Mouse (Mus musculus) layer of hippocampus, adult 8-10 months (tissue): ENCODE measurements at regions not wholly inside any gene's neighbourhood (a gene's known extent, or its start where the extent isn't known, plus 50 kb on each side); places are given as distances from the start of the nearest gene placed in this dataset.

Experiments
- DNase-seq, 2 experiments: peaks; one replicate each; pipeline ENCODE4 v3.0.0; 2022; ENCODE audit warnings: low spot score in 2 of 2

DNA sequence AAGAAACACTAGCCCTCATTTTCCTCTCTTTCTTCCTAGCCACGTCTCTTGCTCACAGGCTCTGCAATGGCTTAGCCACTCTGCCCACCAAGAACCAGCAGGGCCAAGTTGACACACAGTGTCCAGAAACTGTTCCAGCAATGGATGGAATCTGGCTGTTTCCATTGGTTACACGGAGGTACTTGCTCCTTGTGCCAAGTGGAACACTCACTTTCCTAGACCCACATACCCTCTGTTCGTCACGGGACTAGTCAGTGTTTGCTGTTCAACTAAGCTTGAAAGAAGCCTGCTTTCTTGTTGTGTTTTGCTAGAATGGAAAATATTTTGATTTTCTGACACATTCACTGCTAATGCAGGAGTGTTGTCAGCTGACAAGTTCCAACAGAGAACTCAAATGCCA lies 575.7 kb upstream of the Gulo start:
- DNase-seq: no peak

DNA sequence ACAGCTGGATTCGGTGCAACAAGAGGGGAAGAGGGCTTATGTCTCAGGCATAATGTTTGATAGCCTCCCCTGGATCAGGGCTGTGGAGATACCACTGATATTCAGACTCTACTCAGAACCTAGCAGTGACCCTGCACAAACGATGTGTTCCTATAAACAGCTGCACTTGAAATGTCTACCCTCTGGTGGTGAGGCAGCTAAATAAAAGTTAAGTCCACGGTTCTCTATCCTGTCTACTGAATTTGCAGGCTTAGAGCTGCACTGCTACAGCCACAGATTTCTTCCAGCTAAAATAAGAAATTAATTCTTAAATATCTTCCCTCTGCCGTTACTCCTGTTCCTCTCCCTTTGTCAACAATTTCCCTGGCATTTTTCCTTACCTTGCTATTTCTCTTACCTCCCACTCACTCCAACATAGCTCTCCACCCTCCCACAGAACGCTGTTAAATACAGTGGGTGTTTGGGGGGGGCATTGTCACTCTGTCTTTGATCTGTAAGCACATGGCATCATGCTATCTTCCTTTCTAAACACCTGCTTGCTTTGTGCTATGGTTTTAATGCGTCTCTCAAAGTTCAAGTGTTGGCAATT lies 571.0 kb upstream of the Gulo start:
- DNase-seq: no peak

DNA sequence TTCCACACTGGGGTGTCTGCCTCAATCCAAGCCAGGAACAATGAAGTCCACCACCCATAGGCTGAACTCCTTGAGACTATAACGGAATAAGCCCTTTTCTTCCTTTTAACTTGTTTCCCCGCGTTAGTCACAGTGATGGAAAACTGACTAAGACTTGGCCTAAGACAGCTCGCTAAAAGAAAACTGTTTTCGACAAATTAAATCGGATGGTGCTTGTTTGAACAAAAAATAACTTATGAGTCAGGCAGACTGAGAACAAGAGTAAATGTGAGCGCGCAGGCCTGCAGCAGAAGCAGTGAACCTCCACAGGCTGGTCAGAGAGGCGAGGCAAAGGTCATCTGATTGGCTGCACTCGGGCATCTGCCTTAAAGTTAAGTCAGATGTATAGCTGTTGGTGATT lies 557.6 kb upstream of the Gulo start:
- DNase-seq: no peak

DNA sequence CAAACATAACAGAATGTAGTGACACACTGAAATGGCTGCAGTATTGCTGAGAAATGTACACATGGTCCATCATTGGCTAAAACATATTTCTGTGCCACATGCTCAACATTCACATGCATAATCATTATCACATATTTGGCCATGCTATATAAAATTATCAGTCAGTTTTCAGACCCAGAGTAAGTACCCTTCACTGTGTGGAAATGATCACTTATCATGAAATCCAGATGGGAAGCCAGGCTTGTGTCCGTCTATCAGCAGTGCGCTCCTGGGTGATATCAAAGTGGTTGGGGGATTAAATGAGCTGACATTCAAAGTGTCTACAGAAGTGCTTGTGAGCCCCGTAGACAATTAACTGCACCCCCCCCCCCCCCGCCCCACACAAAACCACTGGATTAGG lies 553.7 kb upstream of the Gulo start:
- no peak for DNase-seq

DNA sequence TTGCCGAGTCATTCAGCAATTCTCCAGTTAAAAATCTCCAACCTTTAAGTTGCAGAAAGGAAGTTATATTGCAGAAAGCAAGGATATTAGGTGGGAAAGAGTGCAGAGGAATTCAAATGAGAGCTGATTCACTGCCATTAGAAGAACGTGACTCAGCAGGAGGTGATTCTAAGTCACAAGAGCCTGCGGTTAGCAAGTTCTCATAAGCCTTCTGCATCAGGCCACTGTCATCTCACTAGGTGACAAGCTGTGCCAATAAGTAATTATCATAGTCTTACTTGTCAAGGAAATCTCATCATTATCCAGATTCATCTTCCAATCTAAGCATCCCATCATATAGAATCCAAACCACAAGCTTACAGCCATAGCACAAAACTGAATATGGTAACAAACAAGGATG lies 552.7 kb upstream of the Gulo start:
- DNase-seq: no peak

DNA sequence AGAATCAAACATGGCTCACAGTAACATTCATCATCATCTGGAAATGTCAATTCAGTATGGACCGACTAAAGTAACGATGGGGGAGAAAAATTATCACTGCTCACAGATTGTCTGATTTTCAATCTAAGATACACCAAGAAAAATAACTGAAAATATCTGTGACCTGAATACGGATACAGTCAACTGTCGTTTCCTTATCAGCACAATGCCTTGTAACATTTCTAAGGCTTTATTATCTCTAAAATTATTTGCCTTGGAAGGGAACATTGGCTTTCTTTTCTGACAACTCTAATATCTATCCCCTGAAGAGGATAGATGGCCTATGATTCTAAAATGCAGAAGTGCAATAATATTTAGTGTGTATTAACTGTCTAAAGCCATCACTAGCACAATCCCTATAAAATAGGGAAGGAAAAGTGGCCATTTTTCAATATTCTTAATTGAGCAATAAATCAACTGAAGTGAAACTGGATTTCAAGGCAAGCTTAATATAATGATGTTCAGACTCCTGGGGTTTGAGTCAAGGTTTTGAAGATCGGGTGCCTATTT lies 552.1 kb upstream of the Gulo start:
- no peak for DNase-seq

DNA sequence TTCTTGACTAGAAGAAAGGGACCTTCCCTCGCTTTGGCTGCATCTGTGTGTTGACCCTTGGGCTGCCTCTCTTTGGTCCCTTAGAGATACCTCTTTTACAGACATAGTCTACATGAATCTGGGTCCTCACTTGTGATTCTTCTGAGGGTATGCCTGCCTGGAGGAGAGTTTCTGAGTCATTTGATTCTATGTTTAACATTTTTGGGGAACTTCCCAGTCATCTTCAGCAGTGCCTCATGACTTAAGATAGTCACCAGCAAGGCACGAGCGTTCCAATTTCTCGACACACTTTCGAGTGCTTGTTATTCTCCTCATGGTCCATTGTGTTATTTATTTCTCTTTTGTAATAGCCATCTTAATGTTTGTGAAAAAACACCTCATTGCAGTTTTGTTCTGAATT lies 549.4 kb upstream of the Gulo start:
- DNase-seq: no peak

DNA sequence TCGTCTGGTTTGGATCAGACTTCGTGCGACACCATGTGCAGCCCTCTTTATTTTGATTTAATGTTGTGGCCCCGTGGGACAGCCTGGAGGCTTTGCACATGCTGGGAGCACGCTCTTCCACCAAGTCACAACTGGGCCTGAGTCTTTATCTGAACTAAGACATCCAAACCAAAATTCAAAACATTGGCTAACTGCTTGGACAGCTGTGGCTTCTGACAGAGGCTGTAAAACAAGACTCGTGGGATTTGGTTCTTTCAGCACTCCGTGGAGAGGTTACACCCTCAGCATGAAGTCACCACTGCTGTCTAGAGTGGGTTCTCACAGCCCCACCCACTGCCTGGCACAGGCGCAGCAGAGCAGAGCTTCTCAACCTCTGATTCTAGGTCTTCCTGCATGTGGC lies 548.6 kb upstream of the Gulo start:
- no peak for DNase-seq

DNA sequence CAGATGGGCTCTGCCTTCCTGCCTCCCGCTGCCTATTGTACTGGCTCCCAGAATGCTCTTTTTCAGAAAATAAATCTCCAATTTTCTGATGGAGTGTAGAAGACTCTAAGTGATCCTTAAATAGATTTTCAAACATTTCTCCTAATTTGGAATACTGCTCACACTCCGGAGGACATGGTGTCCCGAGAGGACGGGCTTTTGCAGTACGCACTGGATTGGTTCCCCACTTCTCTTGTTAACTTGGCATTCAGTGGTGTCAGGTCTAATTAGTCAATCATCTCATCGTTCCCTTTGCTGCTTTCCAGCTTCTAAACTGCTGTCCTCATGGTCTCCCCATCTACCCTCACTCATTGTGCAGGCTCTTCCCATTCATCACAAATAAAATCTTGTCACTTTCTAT lies 529.5 kb upstream of the Gulo start:
- DNase-seq: no peak

DNA sequence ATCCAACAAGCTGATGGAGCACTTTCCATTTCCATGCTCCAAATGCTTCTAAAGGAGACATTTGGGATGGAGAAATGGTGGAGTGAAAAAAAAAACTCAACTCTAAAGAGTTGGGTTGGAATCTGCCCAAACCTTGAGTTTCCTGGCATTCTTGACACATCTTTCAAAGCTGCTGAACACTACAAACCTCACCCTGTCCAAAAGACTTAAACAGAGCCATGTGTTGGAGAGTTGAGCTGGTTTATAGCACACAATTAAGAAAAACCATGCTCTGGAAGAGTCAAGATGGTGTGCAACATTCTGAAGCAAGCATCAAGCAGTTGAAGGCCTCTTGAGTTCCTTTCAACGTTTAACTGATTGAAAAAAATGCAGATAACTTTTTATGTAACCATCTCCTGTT lies 525.7 kb upstream of the Gulo start:
- DNase-seq: no peak

DNA sequence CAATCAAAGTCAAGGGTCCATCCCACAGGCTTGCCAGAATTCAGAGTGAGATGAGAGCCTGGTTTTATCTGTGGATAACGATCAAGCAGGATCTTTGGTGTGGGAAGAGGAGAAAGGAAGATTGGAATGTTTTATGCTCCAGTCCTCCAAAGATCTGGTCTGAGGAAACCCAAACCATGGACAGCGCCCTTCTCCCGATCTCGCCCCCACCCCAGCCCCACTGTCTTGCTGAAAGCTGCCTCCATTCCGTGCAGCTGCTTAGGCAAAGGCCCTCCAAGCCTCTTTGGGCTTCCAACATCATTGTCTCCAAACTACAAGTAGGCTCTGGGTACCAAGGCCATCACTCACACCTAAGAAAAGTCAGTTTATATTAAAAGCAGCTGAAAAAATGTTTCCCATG lies 519.1 kb upstream of the Gulo start:
- no peak for DNase-seq

DNA sequence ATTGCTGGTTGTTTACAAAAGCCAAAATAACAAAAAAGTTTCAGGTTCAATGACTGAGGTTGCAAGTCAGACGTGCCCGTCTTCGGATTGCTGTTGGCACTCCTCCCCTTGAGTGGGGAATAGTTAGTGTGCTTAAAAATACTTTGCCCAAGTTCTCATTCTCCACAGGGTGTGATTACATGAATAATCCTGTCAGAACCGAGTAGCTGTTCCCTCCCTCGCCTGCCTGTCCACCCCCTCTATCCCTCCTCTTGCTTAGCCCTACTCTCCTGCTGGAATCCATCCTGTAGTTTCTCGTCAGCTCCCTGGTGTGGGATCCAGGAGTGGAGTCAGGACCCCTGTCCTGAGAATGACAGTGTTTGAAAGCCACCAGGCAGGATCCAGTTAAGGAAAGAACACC lies 518.1 kb upstream of the Gulo start:
- DNase-seq: no peak

DNA sequence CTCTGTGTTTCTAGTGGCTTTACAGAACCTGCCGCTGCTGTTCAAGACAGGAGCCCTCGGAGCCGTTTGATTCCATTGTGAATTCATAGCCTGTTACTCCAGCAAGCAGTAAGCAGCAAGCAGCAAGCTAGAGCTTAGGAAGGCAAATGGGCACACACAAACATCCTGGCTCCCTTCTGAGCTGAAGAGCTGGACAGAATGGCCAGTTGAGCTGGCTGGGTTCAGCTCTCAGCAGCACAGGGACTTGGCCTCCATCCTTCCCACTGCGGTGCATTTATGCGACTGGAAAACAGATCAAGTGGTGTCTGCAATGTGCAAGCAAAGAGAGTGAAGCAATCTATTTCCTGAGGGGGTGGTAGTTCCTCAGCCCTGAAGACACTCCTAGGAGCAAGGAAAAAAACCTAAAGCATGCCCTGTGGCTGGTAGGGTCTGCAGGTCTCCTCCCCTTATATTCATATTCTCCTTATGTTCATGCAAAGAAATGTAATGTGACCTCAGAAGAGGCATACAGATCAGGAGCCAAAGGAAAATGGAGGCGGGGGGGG lies 513.9 kb upstream of the Gulo start:
- peak; percentile 26 to 30 for DNase-seq

DNA sequence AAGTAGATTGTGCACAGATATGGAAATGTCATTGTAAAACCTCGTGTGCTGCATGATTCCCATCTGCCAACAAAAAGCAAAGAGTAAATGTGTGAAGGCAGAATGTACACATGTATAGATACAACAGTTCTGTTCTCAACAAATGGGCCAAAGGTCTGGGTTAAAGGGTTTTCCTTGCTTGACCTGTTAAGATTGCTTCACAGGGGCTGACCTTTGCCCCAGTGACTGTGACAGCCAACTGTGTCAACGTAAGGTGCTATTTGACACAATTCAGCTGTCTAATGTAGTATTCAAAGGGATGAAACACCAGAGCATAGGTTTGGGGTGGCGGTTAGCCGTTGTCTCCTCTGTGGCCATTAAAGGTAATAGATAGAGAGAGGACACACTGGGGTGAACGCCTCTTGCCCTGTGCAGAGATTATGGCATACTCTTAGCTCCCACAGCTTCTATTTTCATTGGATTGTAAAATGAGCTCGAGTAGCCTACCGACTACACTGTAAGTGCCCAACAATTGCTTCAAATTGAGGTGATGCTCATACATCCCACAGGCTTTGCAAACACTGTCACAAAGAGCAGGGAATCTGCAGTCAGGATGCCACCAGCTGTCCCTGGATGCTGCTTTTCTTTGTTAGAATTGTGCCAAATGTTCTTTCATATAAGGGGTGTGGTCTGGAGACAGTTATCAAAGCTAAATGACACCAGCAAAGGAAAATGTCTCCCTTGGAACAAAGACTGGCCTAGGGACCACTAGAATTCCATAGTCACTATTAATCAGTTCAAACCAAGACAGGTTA lies 513.0 kb upstream of the Gulo start:
- peak in 1 of 2 experiments; percentile 26 for DNase-seq

DNA sequence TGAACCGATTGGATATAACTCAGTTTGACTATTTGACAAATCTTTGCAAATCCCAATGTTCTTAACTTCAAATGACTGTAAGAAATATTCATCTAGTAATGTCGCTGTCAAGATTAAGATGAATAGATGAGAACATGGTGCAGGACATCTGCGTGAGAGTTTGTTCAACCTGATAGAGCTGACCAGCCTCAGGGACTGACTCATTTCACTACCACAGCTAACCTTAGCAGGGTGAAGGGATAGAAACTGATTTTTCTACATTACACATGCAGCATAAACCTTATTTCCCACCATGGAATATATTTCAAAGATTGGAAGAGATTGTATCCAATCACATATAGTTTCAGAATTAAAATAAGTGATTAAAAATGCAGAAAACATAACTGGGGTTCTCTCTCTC lies 507.8 kb upstream of the Gulo start:
- no peak for DNase-seq

DNA sequence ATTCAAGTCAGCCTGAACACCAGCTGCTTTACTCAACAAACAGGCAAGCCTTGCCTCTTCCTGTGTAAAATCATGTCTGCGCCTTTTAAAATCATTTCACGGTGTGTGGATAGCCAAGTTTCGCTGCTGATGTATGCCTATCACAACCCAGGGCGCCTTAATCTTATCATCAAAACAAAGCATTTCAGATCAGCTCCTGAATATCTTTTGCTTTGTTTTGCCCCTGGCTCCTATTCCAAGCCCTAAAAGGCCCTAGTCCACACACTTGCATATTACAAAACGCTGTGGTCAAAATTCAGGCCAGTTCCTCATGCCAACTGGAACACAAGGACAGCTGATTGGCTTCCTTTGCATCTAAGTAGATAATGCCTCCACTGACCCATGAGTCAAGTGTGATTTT lies 501.7 kb upstream of the Gulo start:
- DNase-seq: no peak

DNA sequence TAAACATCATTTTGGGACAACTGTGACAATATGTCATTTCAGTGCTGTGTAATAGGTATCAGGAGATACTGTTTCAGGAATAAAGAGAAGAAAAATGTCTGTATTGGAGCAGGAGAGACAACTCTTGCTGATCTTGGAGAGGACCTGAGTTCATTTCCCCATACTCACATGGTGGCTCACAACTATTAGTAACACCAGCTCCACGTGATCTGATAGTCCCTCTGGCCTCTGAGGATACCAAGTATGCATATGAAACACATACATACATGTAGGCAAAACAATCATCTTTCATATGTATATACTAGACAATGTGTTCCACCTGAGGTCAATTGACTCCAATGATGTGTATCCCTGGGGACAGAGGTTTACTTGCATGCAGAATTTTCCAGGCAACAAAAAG lies 501.2 kb upstream of the Gulo start:
- DNase-seq: no peak

DNA sequence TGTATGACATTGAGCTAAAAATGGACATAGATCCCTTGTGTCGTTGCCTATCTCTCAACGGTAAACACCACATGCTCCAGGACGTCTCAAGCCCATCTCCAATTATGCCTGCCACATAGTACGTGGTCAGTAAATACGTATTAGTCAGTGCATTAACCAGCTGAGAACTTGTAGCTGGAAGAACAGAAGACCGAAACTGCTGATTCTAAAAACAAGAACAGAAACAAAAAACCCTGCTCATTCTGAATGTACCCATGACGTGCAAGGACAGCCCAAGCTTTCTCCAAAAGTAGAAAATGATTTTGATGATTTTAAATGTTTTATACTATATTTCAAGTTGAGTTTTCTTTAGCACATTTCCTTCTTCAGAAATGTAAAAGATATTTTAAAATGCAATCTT lies 500.7 kb upstream of the Gulo start:
- no peak for DNase-seq

DNA sequence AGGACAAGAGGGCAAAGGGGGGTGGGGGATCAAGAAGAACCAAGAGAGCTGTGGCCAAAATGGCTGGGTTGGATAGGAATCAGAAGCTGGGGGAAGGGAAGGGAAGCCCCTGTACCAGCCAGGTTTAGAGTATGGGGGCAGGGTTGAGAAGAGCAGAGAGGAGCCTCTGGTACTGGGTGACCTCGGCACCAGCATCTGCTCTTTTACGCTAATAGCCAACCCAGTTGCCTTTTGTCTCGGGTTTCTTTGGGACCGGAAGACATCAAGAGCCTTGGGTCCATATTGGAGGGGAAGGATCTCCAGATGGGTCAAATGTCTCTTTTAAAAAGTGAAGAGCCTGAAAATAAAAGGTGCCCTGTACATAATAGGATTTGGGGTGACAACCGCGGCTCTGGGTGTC lies 493.0 kb upstream of the Gulo start:
- DNase-seq: no peak

DNA sequence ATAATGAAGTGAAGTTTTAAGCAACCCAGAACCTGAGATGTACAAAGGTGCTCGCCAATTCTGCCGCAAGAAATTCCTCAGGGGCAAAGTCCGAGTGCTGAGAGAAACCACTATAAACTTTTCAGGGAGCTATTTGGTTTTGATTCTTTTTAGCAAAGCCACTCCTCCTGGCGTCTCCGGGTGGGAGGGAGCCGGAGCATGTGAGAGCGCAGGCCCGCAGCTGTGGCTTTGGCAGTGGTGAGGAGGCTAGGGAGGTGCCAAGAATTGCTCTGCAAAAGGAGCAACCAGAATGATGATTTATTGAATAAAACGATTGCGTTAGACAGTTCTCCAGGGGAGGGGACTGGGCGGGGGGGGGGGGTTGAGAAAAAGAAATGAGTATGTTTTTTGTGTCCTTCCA lies 490.9 kb upstream of the Gulo start:
- DNase-seq: peak; percentile 60 to 64

DNA sequence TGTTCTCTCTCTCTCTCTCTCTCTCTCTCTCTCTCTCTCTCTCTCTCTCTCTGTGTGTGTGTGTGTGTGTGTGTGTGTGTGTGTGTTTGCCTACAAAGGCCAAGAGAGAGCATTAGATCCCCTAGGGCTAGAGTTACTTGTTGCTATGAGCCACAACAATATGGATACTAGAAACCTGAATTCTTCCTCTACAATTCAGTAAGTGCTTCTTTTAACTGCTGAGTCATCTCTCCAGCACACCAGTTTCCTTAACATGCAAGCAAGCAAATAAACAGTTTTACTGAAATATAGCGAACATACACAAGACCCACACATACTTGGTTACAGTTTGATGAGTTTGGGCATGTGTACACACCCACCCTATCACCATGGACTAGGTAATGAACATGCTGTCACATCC lies 486.1 kb upstream of the Gulo start:
- no peak for DNase-seq

DNA sequence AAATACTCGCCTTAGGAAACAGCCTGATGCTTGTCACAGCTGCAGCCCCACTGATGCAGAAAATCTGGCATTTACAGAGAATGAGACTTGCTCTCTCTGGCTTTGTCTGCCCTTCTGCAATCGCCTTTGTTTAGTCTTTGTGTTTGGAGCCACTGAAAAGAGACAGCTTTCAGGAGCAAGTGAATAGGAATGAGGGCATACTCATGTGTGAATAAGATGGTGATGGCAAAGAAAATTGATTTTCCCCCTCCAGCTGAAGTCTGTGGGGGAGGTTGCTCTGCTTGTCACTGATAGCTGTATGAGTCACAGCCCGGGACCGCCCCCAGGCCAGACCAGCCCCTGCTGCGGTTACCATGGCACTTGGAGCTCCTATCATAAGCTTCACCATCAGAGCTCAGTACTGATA lies 485.5 kb upstream of the Gulo start:
- DNase-seq: peak; percentile 85 to 90

DNA sequence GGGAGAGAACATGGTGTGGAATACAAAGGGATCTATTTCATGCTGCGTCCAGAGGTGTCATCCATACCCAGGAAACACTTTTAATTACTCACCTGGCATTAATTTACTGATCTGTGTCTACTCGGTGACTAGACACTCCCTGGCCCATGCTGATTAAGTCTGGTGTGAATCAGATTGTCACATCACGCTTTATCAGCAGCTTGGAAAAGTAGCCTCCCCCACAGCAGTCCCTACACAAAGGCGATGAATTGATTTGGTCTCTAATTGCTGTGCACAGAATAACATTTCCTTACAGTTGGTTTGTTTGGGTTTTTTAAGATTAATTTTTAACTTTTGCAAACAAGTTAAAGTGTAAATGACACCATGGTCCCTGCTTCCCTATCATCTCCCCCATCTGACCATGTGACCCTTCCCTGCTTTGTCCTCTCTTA lies 484.7 kb upstream of the Gulo start:
- DNase-seq: no peak
